Mouse (Mus musculus) spleen, adult 18-20 months (tissue): ENCODE results near the gene Ube2q1.

Experiments used
- DNase-seq, 2 experiments: peaks; one replicate each; pipeline ENCODE4 v3.0.0; 2022; ENCODE audit warnings: mixed read lengths in 2 of 2

Ube2q1 gene

DNA sequence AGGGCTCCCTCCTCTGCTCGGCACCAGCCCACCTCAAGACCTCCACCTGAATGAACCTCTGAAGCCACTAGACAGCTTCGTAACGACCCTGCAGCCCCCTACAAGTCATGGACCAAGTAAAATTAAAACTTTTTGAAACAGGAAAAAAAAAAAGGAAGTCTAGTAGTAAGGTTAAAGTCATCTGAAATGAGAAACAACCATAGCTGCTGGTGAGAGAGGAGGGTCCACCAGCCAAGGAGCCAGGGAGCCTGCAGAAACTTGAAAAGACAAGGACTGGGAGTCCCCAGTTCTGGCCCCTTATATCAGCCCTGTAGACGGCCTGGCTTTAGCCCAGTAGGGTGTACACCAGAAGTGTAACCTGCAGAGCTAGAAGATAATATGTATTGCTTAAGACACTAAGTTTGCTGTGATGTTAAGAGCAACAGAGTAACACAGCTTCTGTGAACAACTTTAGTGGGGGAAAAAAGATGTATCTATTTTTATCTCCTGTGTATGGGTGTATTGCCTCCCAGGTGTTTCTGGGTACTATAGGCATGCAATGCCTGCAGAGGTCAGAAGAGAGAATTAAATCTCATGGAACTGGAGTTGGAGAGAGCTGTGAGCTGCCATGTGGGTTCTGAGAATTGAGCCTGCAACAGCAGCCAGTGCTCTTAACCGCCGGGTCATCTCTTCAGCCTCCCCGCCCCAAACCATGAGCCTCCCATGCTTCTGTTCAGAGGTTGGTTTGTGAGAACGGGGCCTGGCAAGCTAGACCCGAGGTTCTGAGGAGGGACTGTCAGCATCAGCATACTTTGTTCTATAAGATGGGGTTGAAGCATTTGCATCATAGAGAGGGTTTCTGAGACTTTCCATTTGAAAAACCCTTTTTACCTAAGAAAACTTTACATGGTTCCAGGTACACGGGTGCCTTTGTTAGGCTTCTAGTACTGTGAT is 48.4 kb downstream of the Ube2q1 start:
- DNase-seq: no peak

DNA sequence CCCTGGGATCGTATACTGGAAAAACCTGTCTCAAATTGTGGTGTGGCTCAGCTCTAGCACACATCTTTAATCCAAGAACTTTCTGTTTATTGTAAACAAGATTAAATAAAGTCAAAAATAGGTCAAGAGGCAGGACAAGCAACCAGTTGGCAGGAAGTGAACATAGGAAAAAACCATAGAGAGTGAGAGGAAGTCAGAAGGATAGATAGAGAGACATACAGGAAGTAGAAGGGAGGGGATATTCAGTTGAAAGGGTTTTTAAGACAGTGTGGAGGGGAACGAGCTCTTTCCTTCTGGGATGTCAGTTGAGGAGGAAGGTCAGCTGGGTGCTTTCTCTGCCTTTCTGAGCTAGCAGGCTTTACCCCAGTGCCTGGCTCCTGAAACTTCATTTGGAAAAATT is 50.2 kb downstream of the Ube2q1 start:
- DNase-seq: no peak

DNA sequence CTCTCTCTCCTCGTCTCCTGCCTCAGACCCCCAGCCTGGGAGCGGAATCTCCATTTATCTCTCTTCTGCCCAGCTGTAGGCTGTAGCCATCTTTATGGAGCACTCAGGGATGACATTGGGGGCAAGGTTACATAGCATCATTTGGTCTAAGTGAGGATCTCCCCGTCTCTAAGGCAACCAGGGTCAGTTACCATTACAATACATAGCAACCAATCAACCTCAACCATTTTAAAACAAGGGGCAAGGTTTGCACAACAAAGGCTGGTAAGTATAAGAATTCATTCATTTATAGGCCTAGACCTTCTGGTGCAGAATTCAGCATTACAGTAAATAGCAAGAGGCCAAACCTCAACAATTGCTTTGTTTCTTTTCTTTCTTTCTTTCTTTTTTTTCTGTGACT is 52.9 kb downstream of the Ube2q1 start:
- DNase-seq: no peak

DNA sequence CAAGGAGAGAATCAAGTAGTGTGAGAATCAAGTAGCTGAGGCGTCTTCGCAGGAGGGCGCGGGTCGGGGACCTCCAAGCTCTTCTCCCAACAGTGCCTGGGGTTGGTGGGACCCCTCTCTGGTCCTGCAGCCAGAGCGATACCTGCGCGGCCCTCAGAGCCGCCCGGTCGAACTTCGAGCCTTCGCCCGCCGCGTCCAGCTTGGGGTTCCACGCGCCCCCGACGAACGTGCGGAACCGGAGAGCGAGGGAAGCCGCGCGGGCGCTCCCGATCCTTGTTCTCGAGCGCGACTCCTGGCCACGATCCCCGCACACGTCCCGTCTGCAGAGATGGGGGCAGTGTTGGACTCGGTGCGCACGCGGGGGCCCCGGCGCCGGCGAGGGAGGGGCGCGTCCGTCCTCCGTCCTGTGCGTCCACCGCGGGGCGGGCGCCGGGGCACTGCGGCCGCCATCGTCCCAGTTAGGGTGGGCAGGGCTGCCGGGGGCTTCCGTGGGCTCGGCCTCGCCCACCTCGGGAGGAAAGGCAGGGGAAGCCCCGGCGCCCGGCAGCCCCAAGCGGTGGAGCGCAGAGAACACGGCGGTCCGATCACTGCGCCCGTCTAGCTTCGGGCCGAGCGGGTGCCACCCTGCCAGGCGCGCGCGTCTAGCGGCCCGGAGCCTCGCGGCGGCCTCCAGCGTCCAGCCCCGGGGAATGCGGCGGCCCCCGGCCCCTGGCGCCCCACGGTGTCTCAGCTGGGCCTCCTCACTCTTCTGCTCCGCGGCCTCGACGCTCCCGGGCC is 57.6 kb downstream of the Ube2q1 start, which contains the start of gene She:
She (plus strand) TSS at position 556 of the 777 bp plus-strand sequence.
- DNase-seq: no peak
